Mouse (Mus musculus) heart, embryonic 13.5 days (tissue): ENCODE results near the gene Alox12b. TPM values are rescaled to one million over a fixed set of nuclear protein-coding genes. Genes with fewer than 3 reads are reported as not detected.

Experiments
- ATAC-seq: fragments of 200-750 bp; cut with Nextera tagmentation; 2 replicates; pipeline ENCODE4 v1.8.0; 2017; ENCODE audit warnings: moderate TSS enrichment; ENCODE audit not compliant: insufficient number of reproducible peaks, low FRiP score, low TSS enrichment; ENCODE audit errors: extremely low read depth
- H3K27ac ChIP-seq: fragments of 300-500 bp; sonication (generic); replicated peaks from 2 replicates; pipeline ENCODE4 v1.5.1; 2015; ENCODE audit warnings: moderate library complexity, mild to moderate bottlenecking, inconsistent platforms
- H3K27me3 ChIP-seq: fragments of 300-500 bp; sonication (generic); replicated peaks from 2 replicates; pipeline ENCODE4 v1.6.1; 2015; ENCODE audit warnings: mild to moderate bottlenecking, inconsistent platforms
- H3K36me3 ChIP-seq: fragments of 300-500 bp; sonication (generic); 2 replicates; pipeline ENCODE4 v1.6.1; 2015; ENCODE audit warnings: mild to moderate bottlenecking, inconsistent platforms
- H3K4me1 ChIP-seq: fragments of 300-500 bp; sonication (generic); 2 replicates; pipeline ENCODE4 v1.6.1; 2015; ENCODE audit warnings: inconsistent platforms
- H3K4me2 ChIP-seq: fragments of 300-500 bp; sonication (generic); 2 replicates; pipeline ENCODE4 v1.6.1; 2015; ENCODE audit warnings: inconsistent platforms, mild to moderate bottlenecking, moderate library complexity
- H3K4me3 ChIP-seq: fragments of 300-500 bp; sonication (generic); 2 replicates; pipeline ENCODE4 v1.5.1; 2015; ENCODE audit warnings: moderate library complexity, mild to moderate bottlenecking, inconsistent platforms
- H3K9ac ChIP-seq: fragments of 300-500 bp; sonication (generic); 2 replicates; pipeline ENCODE4 v1.6.1; 2015; ENCODE audit warnings: inconsistent platforms, mild to moderate bottlenecking, moderate library complexity
- H3K9me3 ChIP-seq: fragments of 300-500 bp; sonication (generic); 2 replicates; pipeline ENCODE4 v1.6.1; 2016; ENCODE audit warnings: inconsistent platforms
- WGBS: fragments of 180-500 bp; shearing (Covaris S2); methylation state at CpG from one replicate; pipeline ENCODE4 v1.1.7; 2015; ENCODE audit warnings: mixed read lengths; 5-methylcytosine and 5-hydroxymethylcytosine counted together
- polyA plus RNA-seq: library from polyadenylated mRNA; unstranded; fragments of >200 nt; fragmentation: Nextera tagmentation; extraction: Ambion mirVana; gene quantifications from 2 replicates; pipeline ENCODE4 v1.2.1, GENCODE M21; 2015

Gene Alox12b
- polyA plus RNA-seq, 1 experiment from 2014 or later = not detected

GRCm38 (mm10) chr11:69211431-69211830 is 54.6 kb downstream of the Alox12b start:
- Histone ChIP-seq H3K9me3 (no peaks in the 10 kb centered on the region), H3K4me1 (no peaks in the 10 kb centered on the region), H3K27me3 (peaks cover 66% of the 10 kb centered on the region), H3K9ac (no peak overlapping the region), H3K36me3 (no peaks in the 10 kb centered on the region), H3K4me3 (peak overlapping the region; percentile 26), H3K4me2 (peak overlapping the region; percentile 44), H3K27ac (no peak overlapping the region)
- 35% methylated on average over 2 of the region's 2 CpGs for WGBS
- ATAC-seq = no peak

DNA sequence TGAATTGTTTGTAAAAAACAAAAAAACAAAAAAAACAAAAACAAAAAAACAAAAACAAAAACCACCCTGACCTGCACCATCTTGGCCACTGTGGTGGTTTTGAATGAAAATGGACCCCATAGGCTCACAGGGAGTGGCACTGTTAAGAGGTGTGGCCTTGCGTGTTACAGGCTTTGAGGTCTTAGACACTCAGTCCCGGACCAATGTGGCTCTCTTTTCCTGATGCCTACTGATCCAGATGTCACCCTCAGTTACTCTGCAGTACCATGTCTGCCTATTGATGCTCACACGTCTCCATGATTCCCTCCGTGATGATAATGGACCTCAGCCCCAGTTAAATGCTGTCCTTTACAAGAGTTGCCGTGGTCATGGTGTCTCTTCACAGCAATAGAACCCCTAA is 60.6 kb downstream of the Alox12b start:
- H3K4me3 ChIP-seq = no peak overlapping the region
- H3K36me3 ChIP-seq = no peaks in the 10 kb centered on the region
- H3K4me2 ChIP-seq = no peak overlapping the region
- H3K9ac ChIP-seq = no peak overlapping the region
- H3K27me3 ChIP-seq = peaks cover 57% of the 10 kb centered on the region
- 87% methylated on average over 5 of the region's 5 CpGs for WGBS
- H3K27ac ChIP-seq = no peak overlapping the region
- no peak for ATAC-seq
- H3K9me3 ChIP-seq = no peaks in the 10 kb centered on the region
- H3K4me1 ChIP-seq = peaks cover 16% of the 10 kb centered on the region

- 34% methylated on average over 2 of the region's 2 CpGs for WGBS
- Histone ChIP-seq H3K9me3 (peaks cover 2% of the 10 kb centered on the region; the same call in 1 of the 2 replicates), H3K4me3 (no peak overlapping the region), H3K36me3 (no peaks in the 10 kb centered on the region), H3K4me2 (no peak overlapping the region), H3K27me3 (peaks cover 48% of the 10 kb centered on the region), H3K27ac (no peak overlapping the region), H3K9ac (no peak overlapping the region), H3K4me1 (peaks cover 16% of the 10 kb centered on the region)
- no peak for ATAC-seq
Measured at GRCm38 (mm10) chr11:69218661-69219060, 61.9 kb downstream of the Alox12b start.

Other genes starting within 250 kb of the Alox12b start
- not detected in 2 replicates for gene Odf4, start 229.9 kb upstream of the Alox12b start, polyA plus RNA-seq
- 11.2 and 11.5 TPM in 2 replicates for gene Arhgef15, start 199.5 kb upstream of the Alox12b start, polyA plus RNA-seq
- 1.4 and 2.1 TPM in 2 replicates for gene Slc25a35, start 188.9 kb upstream of the Alox12b start, polyA plus RNA-seq
- gene Rangrf, start 181.8 kb upstream of the Alox12b start, polyA plus RNA-seq = 67.9 and 75.5 TPM in 2 replicates
- gene Pfas, start 148.5 kb upstream of the Alox12b start, polyA plus RNA-seq = 19.9 and 20.3 TPM in 2 replicates
- 45.0 and 49.8 TPM in 2 replicates for gene Ctc1, start 141.1 kb upstream of the Alox12b start, polyA plus RNA-seq
- 78.4 and 83.0 TPM in 2 replicates for gene Aurkb, start 111.3 kb upstream of the Alox12b start, polyA plus RNA-seq
- gene Borcs6, start 97.3 kb upstream of the Alox12b start, polyA plus RNA-seq = 9.7 and 10.3 TPM in 2 replicates
- gene Tmem107, start 86.2 kb upstream of the Alox12b start, polyA plus RNA-seq = 28.4 and 31.3 TPM in 2 replicates
- 79.5 and 82.1 TPM in 2 replicates for gene Vamp2, start 68.5 kb upstream of the Alox12b start, polyA plus RNA-seq
- 8.6 and 9.0 TPM in 2 replicates for gene Per1, start 61.8 kb upstream of the Alox12b start, polyA plus RNA-seq
- gene Hes7, start 36.6 kb upstream of the Alox12b start, polyA plus RNA-seq = 0.47 and 0.67 TPM in 2 replicates
- gene 9130213A22Rik, start 34.4 kb upstream of the Alox12b start, polyA plus RNA-seq = 0.41 and 0.60 TPM in 2 replicates
- gene Aloxe3, start 31.1 kb upstream of the Alox12b start, polyA plus RNA-seq = 0.13 and 0.14 TPM in 2 replicates
- gene Alox8, start 40.9 kb downstream of the Alox12b start, polyA plus RNA-seq = 1.1 and 1.5 TPM in 2 replicates
- 0.06 and 0.12 TPM in 2 replicates for gene Gucy2e, start 80.0 kb downstream of the Alox12b start, polyA plus RNA-seq
- 13.7 and 15.3 TPM in 2 replicates for gene Cntrob, start 166.8 kb downstream of the Alox12b start, polyA plus RNA-seq
- gene Trappc1, start 167.0 kb downstream of the Alox12b start, polyA plus RNA-seq = 173 and 201 TPM in 2 replicates
- 0.48 and 0.85 TPM in 2 replicates for gene Kcnab3, start 169.3 kb downstream of the Alox12b start, polyA plus RNA-seq
- gene Rnf227, start 183.5 kb downstream of the Alox12b start, polyA plus RNA-seq = 6.2 and 8.3 TPM in 2 replicates
- 18.0 and 18.8 TPM in 2 replicates for gene Chd3, start 212.4 kb downstream of the Alox12b start, polyA plus RNA-seq
- gene Naa38, start 238.5 kb downstream of the Alox12b start, polyA plus RNA-seq = 135 and 139 TPM in 2 replicates
- gene Cyb5d1, start 238.6 kb downstream of the Alox12b start, polyA plus RNA-seq = 21.2 and 21.5 TPM in 2 replicates
- gene Tmem88, start 241.2 kb downstream of the Alox12b start, polyA plus RNA-seq = 40.0 and 40.5 TPM in 2 replicates